Mouse (Mus musculus): ENCODE results near the gene Ache. TPM values are rescaled to one million over a fixed set of nuclear protein-coding genes. Genes with fewer than 3 reads are reported as not detected.

The Ache gene
- total RNA-seq, 2 experiments from 2014 or later: 85.6 to 100 TPM

GRCm38 (mm10) chr5:137294744-137295093, 7.4 kb downstream of the Ache start:
- DNase-seq (ENCODE audit: low spot score in 2 of 2): no peak

GRCm38 (mm10) chr5:137295296-137295695, 8.0 kb downstream of the Ache start:
- no peak for DNase-seq (ENCODE audit: low spot score in 2 of 2)

- no peak for DNase-seq (ENCODE audit: low spot score in 2 of 2)
These were observed 8.4 kb downstream of the Ache start for GRCm38 (mm10) chr5:137295712-137296111.

GRCm38 (mm10) chr5:137297126-137297525, 9.8 kb downstream of the Ache start:
- no peak for DNase-seq (ENCODE audit: low spot score in 2 of 2)

- DNase-seq (ENCODE audit: low spot score in 2 of 2): no peak
These were observed 11.9 kb downstream of the Ache start for GRCm38 (mm10) chr5:137299240-137299639.

- no peak for DNase-seq (ENCODE audit: low spot score in 2 of 2)
These were observed 13.9 kb downstream of the Ache start for GRCm38 (mm10) chr5:137301253-137301652.

GRCm38 (mm10) chr5:137303609-137304008, 16.3 kb downstream of the Ache start:
- DNase-seq (ENCODE audit: low spot score in 2 of 2): no peak

- DNase-seq (ENCODE audit: low spot score in 2 of 2): no peak
These were observed 16.8 kb downstream of the Ache start for GRCm38 (mm10) chr5:137304165-137304564.

GRCm38 (mm10) chr5:137304816-137305215, 17.5 kb downstream of the Ache start:
- no peak for DNase-seq (ENCODE audit: low spot score in 2 of 2)

- DNase-seq (ENCODE audit: low spot score in 2 of 2): no peak
These were observed 18.5 kb downstream of the Ache start for GRCm38 (mm10) chr5:137305822-137306221.

GRCm38 (mm10) chr5:137306439-137307005, 19.2 kb downstream of the Ache start:
- DNase-seq (ENCODE audit: low spot score in 2 of 2): no peak

- peak; percentile 91 to 96 for DNase-seq (ENCODE audit: low spot score in 2 of 2)
These were observed 20.0 kb downstream of the Ache start, which contains the start of gene Srrt for GRCm38 (mm10) chr5:137307071-137307912. Gene Srrt, minus strand, starts transcription at chr5:137307674.

GRCm38 (mm10) chr5:137308356-137308755, 21.0 kb downstream of the Ache start:
- no peak for DNase-seq (ENCODE audit: low spot score in 2 of 2)

GRCm38 (mm10) chr5:137313466-137314192, 26.3 kb downstream of the Ache start:
- DNase-seq (ENCODE audit: low spot score in 2 of 2): no peak

GRCm38 (mm10) chr5:137314193-137315083, 27.1 kb downstream of the Ache start, which contains the start of gene Trip6:
Gene Trip6, minus strand, starts transcription at chr5:137314404.
- peak in 1 of 2 experiments; percentile 61 for DNase-seq (ENCODE audit: low spot score in 2 of 2)

- no peak for DNase-seq (ENCODE audit: low spot score in 2 of 2)
These were observed 28.0 kb downstream of the Ache start for GRCm38 (mm10) chr5:137315084-137315903.

- DNase-seq (ENCODE audit: low spot score in 2 of 2): no peak
These were observed 30.0 kb downstream of the Ache start for GRCm38 (mm10) chr5:137317361-137317760.

GRCm38 (mm10) chr5:137318570-137318969, 31.3 kb downstream of the Ache start:
- DNase-seq (ENCODE audit: low spot score in 2 of 2): no peak

GRCm38 (mm10) chr5:137320996-137321395, 33.7 kb downstream of the Ache start:
- DNase-seq (ENCODE audit: low spot score in 2 of 2): no peak

- DNase-seq (ENCODE audit: low spot score in 2 of 2): no peak
These were observed 43.6 kb downstream of the Ache start for GRCm38 (mm10) chr5:137330910-137331309.

All from layer of hippocampus, postnatal 14 days (tissue).